Mouse (Mus musculus): ENCODE data around the gene Slc25a36.

Slc25a36 gene

DNA sequence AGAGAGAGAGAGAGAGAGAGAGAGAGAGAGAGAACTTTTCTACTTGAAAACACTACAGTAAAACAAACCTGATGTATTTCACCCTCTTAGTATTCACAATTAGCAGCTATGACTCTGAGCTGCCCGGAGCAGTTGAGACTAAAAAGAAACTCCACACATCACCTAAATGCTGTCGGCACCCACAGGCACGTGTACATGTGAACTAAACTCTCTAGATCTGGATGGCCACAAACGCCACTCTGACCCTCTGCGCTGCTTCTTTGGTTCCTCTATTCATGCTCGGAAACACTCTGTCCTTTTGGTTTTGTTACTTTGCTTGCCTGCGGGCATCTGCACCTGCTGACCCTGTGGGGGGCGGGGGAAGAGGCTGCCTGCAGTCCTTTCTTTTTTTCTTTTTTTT, 69.3 kb downstream of the Slc25a36 start:
- no peak for DNase-seq (ENCODE audit: low spot score)

DNA sequence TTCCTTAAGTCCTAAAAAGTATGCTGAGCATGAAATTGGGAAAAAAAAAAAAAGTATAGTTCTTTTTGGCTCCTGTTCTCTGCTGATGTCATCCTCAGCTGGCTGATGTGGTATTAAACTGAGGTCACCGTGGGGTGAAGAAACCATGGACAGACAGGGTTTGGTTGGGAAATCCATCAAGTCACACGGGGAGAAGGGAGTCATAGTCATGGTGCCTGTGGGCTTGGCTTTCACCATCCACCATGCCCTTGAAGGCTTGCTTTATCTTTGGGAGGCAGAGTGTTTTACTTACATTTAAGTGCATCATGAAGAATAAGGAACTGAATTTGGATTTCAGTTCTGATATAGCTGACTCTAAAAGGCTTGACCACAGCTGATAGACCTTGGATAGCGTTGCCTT, 72.9 kb downstream of the Slc25a36 start:
- DNase-seq (ENCODE audit: low spot score) = no peak

DNA sequence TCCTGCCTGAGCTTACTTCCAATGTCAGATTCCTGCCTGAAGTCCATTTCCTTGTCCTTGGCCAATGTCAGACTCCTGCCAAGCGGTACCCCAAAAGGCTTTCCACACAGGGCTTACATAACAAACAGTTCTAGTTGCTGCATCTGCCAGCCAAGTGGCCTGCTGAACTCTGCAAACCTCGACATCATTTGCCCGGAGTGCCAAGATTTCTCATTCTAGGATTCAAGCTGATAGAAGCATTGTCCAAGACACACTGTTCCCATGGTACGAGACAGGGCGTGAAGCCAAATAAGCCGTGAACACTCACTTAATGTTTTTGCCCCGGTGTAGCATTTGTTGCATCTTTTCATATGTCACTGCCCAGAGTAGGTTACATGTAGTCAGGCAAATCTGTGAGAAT, 74.3 kb downstream of the Slc25a36 start:
- DNase-seq (ENCODE audit: low spot score) = no peak

DNA sequence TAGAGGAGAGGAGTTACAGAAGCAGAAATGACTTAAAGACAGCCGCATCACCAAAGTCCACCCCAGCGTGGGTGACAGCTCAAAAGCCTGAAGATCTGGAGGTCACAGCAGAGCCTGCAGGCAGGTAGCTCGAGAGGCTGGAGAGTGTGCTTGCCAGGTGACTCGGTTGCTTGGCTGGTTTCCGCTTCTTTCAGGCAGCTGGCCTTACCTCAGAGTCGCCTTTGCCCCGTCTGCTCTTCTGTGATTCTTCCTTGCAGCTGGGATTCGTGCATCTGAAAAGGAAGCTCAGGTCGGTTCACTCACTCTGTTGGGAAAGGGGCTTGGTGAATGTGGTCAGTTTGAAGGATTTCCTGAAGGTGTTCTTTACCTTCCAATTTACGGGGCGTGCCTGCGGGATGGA, 83.6 kb downstream of the Slc25a36 start:
- no peak for DNase-seq (ENCODE audit: low spot score)

DNA sequence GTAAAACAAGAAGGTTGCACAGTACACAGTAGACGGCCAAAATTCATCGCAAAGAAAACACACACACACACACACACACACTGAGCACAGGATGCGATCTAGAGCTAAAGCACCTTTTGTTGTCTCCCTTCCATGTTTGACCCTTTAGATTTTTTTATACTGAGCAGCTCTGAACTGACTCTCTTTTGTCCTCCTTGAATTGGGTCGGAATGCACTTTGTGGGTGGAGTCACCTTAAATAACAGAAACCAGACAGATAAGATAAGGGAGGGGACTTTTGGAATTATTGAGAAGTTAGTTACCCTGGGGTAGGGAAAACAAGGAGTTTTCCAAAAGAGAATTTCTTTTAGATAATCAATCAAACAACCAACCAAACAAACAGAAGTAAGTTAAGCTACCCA, 85.0 kb downstream of the Slc25a36 start:
- no peak for DNase-seq (ENCODE audit: low spot score)

Data from T-cell, adult 2 months (primary cell).